Mouse (Mus musculus) c-Kit-negative CD71-positive TER-119-positive erythroid progenitor cells, embryonic 14.5 days (primary cell): ENCODE data around the gene Mecom.

Experiments
- DNase-seq: peaks from one replicate; pipeline ENCODE4 v3.0.0-alpha.2; 2013; ENCODE audit warnings: low read depth, low spot score

Gene Mecom

GRCm38 (mm10) chr3:30353878-30354727 lies 193.7 kb downstream of the Mecom start:
- no peak for DNase-seq

- no peak for DNase-seq
These were observed 198.5 kb downstream of the Mecom start for GRCm38 (mm10) chr3:30349279-30349678.

- DNase-seq: no peak
These were observed 203.7 kb downstream of the Mecom start for GRCm38 (mm10) chr3:30344151-30344550.

GRCm38 (mm10) chr3:30332337-30332736 lies 215.5 kb downstream of the Mecom start:
- no peak for DNase-seq

GRCm38 (mm10) chr3:30330476-30330875 lies 217.3 kb downstream of the Mecom start:
- no peak for DNase-seq

GRCm38 (mm10) chr3:30330021-30330420 lies 217.8 kb downstream of the Mecom start:
- no peak for DNase-seq

GRCm38 (mm10) chr3:30314955-30315354 lies 232.9 kb downstream of the Mecom start:
- no peak for DNase-seq

- no peak for DNase-seq
These were observed 239.7 kb downstream of the Mecom start for GRCm38 (mm10) chr3:30308081-30308480.

- DNase-seq: no peak
These were observed 240.2 kb downstream of the Mecom start for GRCm38 (mm10) chr3:30307601-30308000.

- no peak for DNase-seq
These were observed 241.7 kb downstream of the Mecom start for GRCm38 (mm10) chr3:30306080-30306479.

GRCm38 (mm10) chr3:30299460-30299859 lies 248.3 kb downstream of the Mecom start:
- DNase-seq: no peak

- DNase-seq: no peak
These were observed 253.4 kb downstream of the Mecom start for GRCm38 (mm10) chr3:30294433-30294832.

- no peak for DNase-seq
These were observed 261.3 kb downstream of the Mecom start for GRCm38 (mm10) chr3:30286529-30286928.

GRCm38 (mm10) chr3:30284094-30284493 lies 263.7 kb downstream of the Mecom start:
- DNase-seq: no peak

- DNase-seq: no peak
These were observed 264.2 kb downstream of the Mecom start for GRCm38 (mm10) chr3:30283562-30283961.

- no peak for DNase-seq
These were observed 270.2 kb downstream of the Mecom start for GRCm38 (mm10) chr3:30277569-30277968.

GRCm38 (mm10) chr3:30276099-30276498 lies 271.7 kb downstream of the Mecom start:
- no peak for DNase-seq

GRCm38 (mm10) chr3:30269253-30269652 lies 278.6 kb downstream of the Mecom start:
- DNase-seq: no peak

- DNase-seq: no peak
These were observed 286.9 kb downstream of the Mecom start for GRCm38 (mm10) chr3:30260945-30261344.

- no peak for DNase-seq
These were observed 289.4 kb downstream of the Mecom start for GRCm38 (mm10) chr3:30258421-30258820.

- no peak for DNase-seq
These were observed 290.0 kb downstream of the Mecom start for GRCm38 (mm10) chr3:30257776-30258175.

- no peak for DNase-seq
These were observed 290.9 kb downstream of the Mecom start for GRCm38 (mm10) chr3:30256896-30257295.

GRCm38 (mm10) chr3:30255828-30256227 lies 292.0 kb downstream of the Mecom start:
- DNase-seq: no peak

GRCm38 (mm10) chr3:30254451-30254850 lies 293.4 kb downstream of the Mecom start:
- no peak for DNase-seq
